Mouse (Mus musculus): ENCODE data around the gene Hist2h2ab. TPM values are rescaled to one million over a fixed set of nuclear protein-coding genes. Genes with fewer than 3 reads are reported as not detected.
"Not testable (repeated sequence)": the region's sequence is repeated elsewhere in the genome, so short reads cannot be mapped to it uniquely, and the experiment has no call there.

Hist2h2ab gene
- total RNA-seq, 2 experiments from 2014 or later = 1.9 to 2.3 TPM

- DNase-seq = no peak
- intact Hi-C loops (cut with DNase I) = no loop called here
These were observed 23.1 kb upstream of the Hist2h2ab start for GRCm38 (mm10) chr3:96196437-96197128.

- DNase-seq = peak; percentile 85
- intact Hi-C loops (cut with DNase I) = no loop called here
These were observed 22.4 kb upstream of the Hist2h2ab start for GRCm38 (mm10) chr3:96197129-96197749.

- intact Hi-C loops (cut with DNase I) = no loop called here
These were observed 21.5 kb upstream of the Hist2h2ab start for GRCm38 (mm10) chr3:96198181-96198580.

GRCm38 (mm10) chr3:96198601-96199251 is 20.9 kb upstream of the Hist2h2ab start:
- DNase-seq; intact Hi-C loops (cut with DNase I): not testable (repeated sequence)

More at GRCm38 (mm10) chr3:96198181-96198580, 21.5 kb upstream of the Hist2h2ab start:
- DNase-seq = no peak

- no peak for DNase-seq
- intact Hi-C loops (cut with DNase I) = no loop called here
These were observed 19.9 kb upstream of the Hist2h2ab start for GRCm38 (mm10) chr3:96199731-96200130.

- intact Hi-C loops (cut with DNase I) = no loop called here
- DNase-seq = no peak
These were observed 11.8 kb upstream of the Hist2h2ab start for GRCm38 (mm10) chr3:96207819-96208218.

GRCm38 (mm10) chr3:96209242-96209641 is 10.4 kb upstream of the Hist2h2ab start:
- no peak for DNase-seq
- intact Hi-C loops (cut with DNase I) = no loop called here

GRCm38 (mm10) chr3:96219191-96219641 is 449 bp upstream of the Hist2h2ab start:
- intact Hi-C loops (cut with DNase I) = loop anchor here (2.0 to 5.0 kb wide), 2 partner anchors 46 to 152 kb away; partner anchors contain the start of gene Sf3b4
- DNase-seq = peak; percentile 37 to 50

- peak; percentile 42 to 87 for DNase-seq
- intact Hi-C loops (cut with DNase I) = loop anchor here (2.0 kb wide), 2 partner anchors 17 to 43 kb away; partner anchors contain the start of gene Hist2h4
These were observed 583 bp downstream of the Hist2h2ab start for GRCm38 (mm10) chr3:96220131-96220764.

- intact Hi-C loops (cut with DNase I) = loop anchor here (2.0 kb wide), 2 partner anchors 16 to 42 kb away; partner anchors contain the start of gene Hist2h4
- peak; percentile 83 to 85 for DNase-seq
These were observed 1.3 kb downstream of the Hist2h2ab start, which contains the start of the genes Hist2h2ac and Hist2h2be for GRCm38 (mm10) chr3:96220765-96221639. Gene Hist2h2ac, minus strand, starts transcription at chr3:96220880. Gene Hist2h2be, plus strand, starts transcription at chr3:96221119.

- DNase-seq = peak in 1 of 2 experiments; percentile 33
- intact Hi-C loops (cut with DNase I) = loop anchor here (2.0 kb wide), 2 partner anchors 15 to 41 kb away; partner anchors contain the start of gene Hist2h4
These were observed 2.0 kb downstream of the Hist2h2ab start for GRCm38 (mm10) chr3:96221640-96222038.

GRCm38 (mm10) chr3:96222774-96223173 is 3.1 kb downstream of the Hist2h2ab start:
- intact Hi-C loops (cut with DNase I) = no loop called here

GRCm38 (mm10) chr3:96225421-96225820 is 5.8 kb downstream of the Hist2h2ab start:
- intact Hi-C loops (cut with DNase I) = no loop called here
- no peak for DNase-seq

More at GRCm38 (mm10) chr3:96222774-96223173, 3.1 kb downstream of the Hist2h2ab start:
- DNase-seq = no peak

GRCm38 (mm10) chr3:96226695-96227648 is 7.3 kb downstream of the Hist2h2ab start:
- DNase-seq = peak in 1 of 2 experiments; percentile 18
- intact Hi-C loops (cut with DNase I) = no loop called here

GRCm38 (mm10) chr3:96228828-96229227 is 9.2 kb downstream of the Hist2h2ab start:
- DNase-seq = no peak
- intact Hi-C loops (cut with DNase I) = no loop called here

- intact Hi-C loops (cut with DNase I) = no loop called here
These were observed 10.7 kb downstream of the Hist2h2ab start for GRCm38 (mm10) chr3:96230404-96230803.

GRCm38 (mm10) chr3:96230910-96231757 is 11.5 kb downstream of the Hist2h2ab start:
- intact Hi-C loops (cut with DNase I) = no loop called here
- DNase-seq = no peak

More at GRCm38 (mm10) chr3:96230404-96230803, 10.7 kb downstream of the Hist2h2ab start:
- DNase-seq = no peak
